Mouse (Mus musculus): ENCODE measurements around the gene Hoxb13.

Hoxb13 gene

GRCm38 (mm10) chr11:96193521-96194400, at the start of gene Hoxb13:
Hoxb13 (plus strand) TSS chr11:96194316.
- DNase-seq, result no peak

GRCm38 (mm10) chr11:96145622-96146270, 48.4 kb upstream of the Hoxb13 start:
- DNase-seq, result peak; percentile 81

- no peak for DNase-seq
Measured at GRCm38 (mm10) chr11:96147471-96147870, 46.6 kb upstream of the Hoxb13 start.

- DNase-seq, result no peak
Measured at GRCm38 (mm10) chr11:96164769-96165168, 29.3 kb upstream of the Hoxb13 start.

- no peak for DNase-seq
Measured at GRCm38 (mm10) chr11:96168125-96168524, 26.0 kb upstream of the Hoxb13 start.

- no peak for DNase-seq
Measured at GRCm38 (mm10) chr11:96169016-96169415, 25.1 kb upstream of the Hoxb13 start.

- no peak for DNase-seq
Measured at GRCm38 (mm10) chr11:96170711-96171379, 23.3 kb upstream of the Hoxb13 start.

GRCm38 (mm10) chr11:96171601-96172000, 22.5 kb upstream of the Hoxb13 start:
- DNase-seq, result no peak

GRCm38 (mm10) chr11:96172511-96173287, 21.4 kb upstream of the Hoxb13 start:
- no peak for DNase-seq

- no peak for DNase-seq
Measured at GRCm38 (mm10) chr11:96173288-96173840, 20.8 kb upstream of the Hoxb13 start.

- DNase-seq, result no peak
Measured at GRCm38 (mm10) chr11:96174881-96175280, 19.2 kb upstream of the Hoxb13 start.

- no peak for DNase-seq
Measured at GRCm38 (mm10) chr11:96175511-96175910, 18.6 kb upstream of the Hoxb13 start.

GRCm38 (mm10) chr11:96175951-96176530, 18.1 kb upstream of the Hoxb13 start:
- DNase-seq, result no peak

- DNase-seq, result no peak
Measured at GRCm38 (mm10) chr11:96176841-96177240, 17.3 kb upstream of the Hoxb13 start.

- no peak for DNase-seq
Measured at GRCm38 (mm10) chr11:96177546-96178174, 16.5 kb upstream of the Hoxb13 start.

GRCm38 (mm10) chr11:96178356-96178755, 15.8 kb upstream of the Hoxb13 start:
- no peak for DNase-seq

- no peak for DNase-seq
Measured at GRCm38 (mm10) chr11:96178911-96179503, 15.1 kb upstream of the Hoxb13 start.

GRCm38 (mm10) chr11:96181061-96181460, 13.1 kb upstream of the Hoxb13 start:
- no peak for DNase-seq

GRCm38 (mm10) chr11:96184233-96184632, 9.9 kb upstream of the Hoxb13 start:
- no peak for DNase-seq

- peak; percentile 43 for DNase-seq
Measured at GRCm38 (mm10) chr11:96187321-96187720, 6.8 kb upstream of the Hoxb13 start.
